Mouse (Mus musculus) MEL (cell line): Measurements from ENCODE around the gene Mertk. TPM values are rescaled to one million over a fixed set of nuclear protein-coding genes. Genes with fewer than 3 reads are reported as not detected.

Experiments
- DNase-seq: peaks from one replicate; pipeline ENCODE4 v3.0.0; 2011; ENCODE audit warnings: low read depth, low spot score
- H3K27ac ChIP-seq: 2 replicates; pipeline ENCODE4 v1.5.1; 2012; ENCODE audit warnings: low read depth, mild to moderate bottlenecking, control low read depth, low read length, moderate library complexity; ENCODE audit not compliant: control insufficient read depth
- H3K27me3 ChIP-seq, 2 experiments: fragments of 150-350 bp in 1 of 2; sonication (generic) in 1 of 2; 2 replicates each; pipeline ENCODE4 v1.6.1; 2012; ENCODE audit warnings: low read length in 2 of 2, mild to moderate bottlenecking in 2 of 2, improper control_type of control experiment in 1 of 2, moderate library complexity in 1 of 2; ENCODE audit not compliant: insufficient read depth in 2 of 2, control insufficient read depth in 1 of 2
- H3K36me3 ChIP-seq, 2 experiments: 2 replicates each; pipeline ENCODE4 v1.6.1; 2012 to 2014; ENCODE audit warnings: low read length in 2 of 2, improper control_type of control experiment in 1 of 2, inconsistent platforms in 1 of 2, mild to moderate bottlenecking in 1 of 2; ENCODE audit not compliant: insufficient read depth in 2 of 2, control insufficient read depth in 1 of 2
- H3K4me1 ChIP-seq, 2 experiments: fragments of 150-350 bp in 1 of 2; sonication (generic) in 1 of 2; 2 replicates each; pipeline ENCODE4 v1.6.1; 2012; ENCODE audit warnings: low read length in 2 of 2, improper control_type of control experiment in 1 of 2, mild to moderate bottlenecking in 1 of 2; ENCODE audit not compliant: insufficient read depth in 2 of 2, control insufficient read depth in 1 of 2
- H3K4me3 ChIP-seq, 2 experiments: fragments of 150-350 bp in 1 of 2; sonication (generic) in 1 of 2; 2 replicates each; pipeline ENCODE4 v1.5.1; 2012; ENCODE audit warnings: low read depth in 2 of 2, low read length in 2 of 2, mild to moderate bottlenecking in 2 of 2, moderate library complexity in 2 of 2, control low read depth in 1 of 2, improper control_type of control experiment in 1 of 2; ENCODE audit not compliant: control insufficient read depth in 1 of 2, insufficient read depth in 1 of 2
- H3K79me2 ChIP-seq: 2 replicates; pipeline ENCODE4 v1.6.1; 2012; ENCODE audit warnings: mild to moderate bottlenecking, low read length, moderate library complexity; ENCODE audit not compliant: control insufficient read depth, poor library complexity, insufficient read depth
- H3K9ac ChIP-seq: 2 replicates; pipeline ENCODE4 v1.6.1; 2012; ENCODE audit warnings: low read depth, mild to moderate bottlenecking, control low read depth, low read length, moderate library complexity; ENCODE audit not compliant: control insufficient read depth, poor library complexity, severe bottlenecking
- H3K9me3 ChIP-seq: fragments of 150-350 bp; sonication (generic); replicated peaks from 2 replicates; pipeline ENCODE4 v1.6.1; 2012; ENCODE audit warnings: mild to moderate bottlenecking, low read length, improper control_type of control experiment, moderate library complexity; ENCODE audit not compliant: insufficient read depth
- CHD1 ChIP-seq: IDR thresholded peaks from 2 replicates; pipeline ENCODE4 v1.6.1; 2012; ENCODE audit warnings: low read depth, mild to moderate bottlenecking, inconsistent platforms, low read length, improper control_type of control experiment
- E2F4 ChIP-seq: IDR thresholded peaks from 2 replicates; pipeline ENCODE4 v1.6.1; 2011; ENCODE audit warnings: low read depth, low read length, improper control_type of control experiment, borderline replicate concordance
- ELF1 ChIP-seq: IDR thresholded peaks from 2 replicates; pipeline ENCODE4 v1.6.1; 2014; ENCODE audit warnings: low read depth, mild to moderate bottlenecking, inconsistent platforms, low read length, improper control_type of control experiment, moderate library complexity
- GABPA ChIP-seq: IDR thresholded peaks from 2 replicates; pipeline ENCODE4 v1.6.1; 2012; ENCODE audit warnings: low read depth, mild to moderate bottlenecking, inconsistent platforms, low read length, improper control_type of control experiment, moderate library complexity
- HCFC1 ChIP-seq: IDR thresholded peaks from 2 replicates; pipeline ENCODE4 v1.6.1; 2012; ENCODE audit warnings: low read depth, mild to moderate bottlenecking, inconsistent platforms, low read length, improper control_type of control experiment, moderate library complexity
- KAT2A ChIP-seq: conservative IDR thresholded peaks from 2 replicates; pipeline ENCODE4 v1.6.1; 2012; ENCODE audit warnings: low read depth, low read length, improper control_type of control experiment, inconsistent platforms
- MAX ChIP-seq: IDR thresholded peaks from 2 replicates; pipeline ENCODE4 v1.6.1; 2011; ENCODE audit warnings: low read length, improper control_type of control experiment
- MAZ ChIP-seq: IDR thresholded peaks from 2 replicates; pipeline ENCODE4 v1.6.1; 2012; ENCODE audit warnings: low read depth, mild to moderate bottlenecking, inconsistent platforms, low read length, improper control_type of control experiment
- MXI1 ChIP-seq: IDR thresholded peaks from 2 replicates; pipeline ENCODE4 v1.6.1; 2011; ENCODE audit warnings: mild to moderate bottlenecking, low read depth, low read length, improper control_type of control experiment
- MYB ChIP-seq: IDR thresholded peaks from 2 replicates; pipeline ENCODE4 v1.6.1; 2011; ENCODE audit warnings: mild to moderate bottlenecking, low read depth, low read length, improper control_type of control experiment
- MYC ChIP-seq: IDR thresholded peaks from 2 replicates; pipeline ENCODE4 v1.6.1; 2011; ENCODE audit warnings: low read depth, mild to moderate bottlenecking, low read length, improper control_type of control experiment, moderate library complexity
- NELFE ChIP-seq: IDR thresholded peaks from 2 replicates; pipeline ENCODE4 v1.6.1; 2011; ENCODE audit warnings: low read depth, low read length, improper control_type of control experiment
- POLR2AphosphoS2 ChIP-seq: IDR thresholded peaks from 2 replicates; pipeline ENCODE4 v1.6.1; 2011; ENCODE audit warnings: low read length, improper control_type of control experiment
- POLR2AphosphoS5 ChIP-seq: IDR thresholded peaks from 2 replicates; pipeline ENCODE4 v1.6.1; 2012; ENCODE audit warnings: low read depth, borderline replicate concordance, mild to moderate bottlenecking, inconsistent platforms, low read length, moderate library complexity, mixed read lengths
- RAD21 ChIP-seq: IDR thresholded peaks from 2 replicates; pipeline ENCODE4 v1.6.1; 2011; ENCODE audit warnings: mild to moderate bottlenecking, low read depth, low read length, improper control_type of control experiment
- RCOR1 ChIP-seq: IDR thresholded peaks from 2 replicates; pipeline ENCODE4 v1.6.1; 2012; ENCODE audit warnings: low read depth, mild to moderate bottlenecking, inconsistent platforms, low read length, improper control_type of control experiment
- SIN3A ChIP-seq: IDR thresholded peaks from 2 replicates; pipeline ENCODE4 v1.6.1; 2012; ENCODE audit warnings: low read length, improper control_type of control experiment, inconsistent platforms
- SMC3 ChIP-seq: IDR thresholded peaks from 2 replicates; pipeline ENCODE4 v1.6.1; 2011; ENCODE audit warnings: low read depth, low read length, improper control_type of control experiment
- TBP ChIP-seq: IDR thresholded peaks from 2 replicates; pipeline ENCODE4 v1.8.0; 2011; ENCODE audit warnings: low read depth, low read length, improper control_type of control experiment
- USF2 ChIP-seq, 2 experiments: IDR thresholded peaks; 2 replicates each; pipeline ENCODE4 v1.6.1; 2011 to 2012; ENCODE audit warnings: improper control_type of control experiment in 2 of 2, low read length in 2 of 2, borderline replicate concordance in 1 of 2, inconsistent platforms in 1 of 2, low read depth in 1 of 2, mild to moderate bottlenecking in 1 of 2; ENCODE audit not compliant: insufficient read depth in 1 of 2
- ZKSCAN1 ChIP-seq: IDR thresholded peaks from 2 replicates; pipeline ENCODE4 v1.6.1; 2012; ENCODE audit warnings: low read depth, mild to moderate bottlenecking, inconsistent platforms, low read length, improper control_type of control experiment, moderate library complexity
- ZMIZ1 ChIP-seq: IDR thresholded peaks from 2 replicates; pipeline ENCODE4 v1.6.1; 2012; ENCODE audit warnings: low read depth, mild to moderate bottlenecking, inconsistent platforms, low read length, improper control_type of control experiment, moderate library complexity
- polyA plus RNA-seq, 2 experiments: library from polyadenylated mRNA; stranded (reverse) in 1 of 2; unstranded in 1 of 2; fragments of >175 nt in 1 of 2; fragments of >200 nt in 1 of 2; gene quantifications; 2 replicates each; pipeline versions ENCODE4 v1.2.1 to v1.2.4; 2012; ENCODE audit warnings: low replicate concordance in 2 of 2, low read depth in 1 of 2; ENCODE audit not compliant: insufficient read length in 2 of 2, insufficient read depth in 1 of 2, missing spikeins in 1 of 2
- total RNA-seq: library from RNA; depleted of rRNA; stranded (reverse); fragments of 300-350 nt; gene quantifications from 2 replicates; pipeline ENCODE4 v1.2.3, GENCODE M21; 2012

The Mertk gene
- total and polyA plus RNA-seq, 3 experiments = not detected

GRCm38 (mm10) chr2:128753295-128753873, 54.6 kb downstream of the Mertk start:
- Histone ChIP-seq H3K36me3 (no peaks in the 10 kb centered on the region), H3K4me1 (no peaks in the 10 kb centered on the region), H3K79me2 (no peaks in the 10 kb centered on the region), H3K27me3 (peaks cover 1 to 3% of the 10 kb centered on the region in 2 experiments; a peak in 2 of 4 replicates), H3K9me3 (no peaks in the 10 kb centered on the region), H3K27ac (no peak overlapping the region), H3K4me3 (no peak overlapping the region), H3K9ac (no peak overlapping the region)
- DNase-seq = no peak
- TF ChIP-seq MYB (no peak), ELF1 (no peak), MAX (no peak), RCOR1 (no peak)

- Histone ChIP-seq H3K27ac (no peak overlapping the region), H3K36me3 (no peaks in the 10 kb centered on the region), H3K27me3 (peaks cover 3 to 4% of the 10 kb centered on the region in 2 experiments; a peak in 2 of 4 replicates), H3K79me2 (no peaks in the 10 kb centered on the region), H3K4me3 (no peak overlapping the region), H3K4me1 (no peaks in the 10 kb centered on the region), H3K9me3 (no peaks in the 10 kb centered on the region), H3K9ac (no peak overlapping the region)
- no peak for TF ChIP-seq ZMIZ1
- TF ChIP-seq RAD21 = no peak
- TF ChIP-seq ZKSCAN1 = no peak
- no peak for TF ChIP-seq GABPA
- no peak for TF ChIP-seq MXI1
- TF ChIP-seq CHD1 = no peak
- no peak for TF ChIP-seq SIN3A
- TF ChIP-seq SMC3 = no peak
- TF ChIP-seq TBP = no peak
- no peak for TF ChIP-seq MYC
- TF ChIP-seq RCOR1 = no peak
- TF ChIP-seq E2F4 = no peak
- no peak for TF ChIP-seq POLR2AphosphoS5
- TF ChIP-seq HCFC1 = no peak
- TF ChIP-seq MAZ = no peak
- TF ChIP-seq USF2 (IDR thresholded peaks at IDR 0.05; ENCODE audit: borderline replicate concordance in 1 of 2, insufficient read depth in 1 of 2, low read depth in 1 of 2, low read length in 2 of 2) = no peak
- no peak for TF ChIP-seq KAT2A
- TF ChIP-seq NELFE = no peak
- TF ChIP-seq POLR2AphosphoS2 = no peak
- DNase-seq = no peak
Observed at GRCm38 (mm10) chr2:128755149-128755691, 56.5 kb downstream of the Mertk start.
